Mouse (Mus musculus): ENCODE data around the gene Exoc3l4.
A peak's percentile ranks its signal among the peaks of the same experiment; 100 is the strongest.

The Exoc3l4 gene

DNA sequence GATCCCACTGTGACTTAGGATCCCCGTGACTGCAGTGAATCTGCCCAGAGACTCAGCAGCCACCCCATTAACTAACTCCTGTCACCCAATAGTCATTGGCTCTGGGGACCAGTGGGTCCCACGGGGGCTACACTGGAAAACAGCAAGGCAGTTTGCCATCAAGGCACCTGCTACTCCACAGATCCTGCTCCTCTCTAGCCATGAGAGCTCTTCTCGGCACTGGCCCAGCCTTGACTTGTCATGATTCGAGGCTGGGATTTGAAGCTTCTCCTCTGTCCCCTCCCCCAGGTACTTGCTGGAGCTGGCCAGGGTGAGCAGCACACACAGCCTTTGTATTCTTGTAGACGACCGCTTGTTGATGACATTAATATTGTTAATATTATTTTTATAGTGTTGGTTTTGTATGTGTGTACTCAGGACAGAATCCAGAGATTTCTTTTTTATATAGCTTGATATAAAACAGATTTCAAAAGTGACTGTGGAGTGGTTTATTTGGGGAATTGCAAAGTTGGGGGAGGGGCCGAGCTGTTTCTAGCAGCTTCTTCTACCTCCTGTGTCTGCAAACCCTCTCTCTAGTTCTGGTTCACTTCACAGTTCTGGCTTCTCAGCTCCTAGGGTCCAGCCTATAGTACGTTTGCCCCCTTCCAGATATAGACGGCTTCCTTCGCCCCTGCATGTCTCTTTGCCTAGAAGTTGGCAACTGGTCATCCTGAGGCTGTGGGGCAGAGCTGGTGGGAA is 37.9 kb downstream of the Exoc3l4 start:
- no peak for DNase-seq

DNA sequence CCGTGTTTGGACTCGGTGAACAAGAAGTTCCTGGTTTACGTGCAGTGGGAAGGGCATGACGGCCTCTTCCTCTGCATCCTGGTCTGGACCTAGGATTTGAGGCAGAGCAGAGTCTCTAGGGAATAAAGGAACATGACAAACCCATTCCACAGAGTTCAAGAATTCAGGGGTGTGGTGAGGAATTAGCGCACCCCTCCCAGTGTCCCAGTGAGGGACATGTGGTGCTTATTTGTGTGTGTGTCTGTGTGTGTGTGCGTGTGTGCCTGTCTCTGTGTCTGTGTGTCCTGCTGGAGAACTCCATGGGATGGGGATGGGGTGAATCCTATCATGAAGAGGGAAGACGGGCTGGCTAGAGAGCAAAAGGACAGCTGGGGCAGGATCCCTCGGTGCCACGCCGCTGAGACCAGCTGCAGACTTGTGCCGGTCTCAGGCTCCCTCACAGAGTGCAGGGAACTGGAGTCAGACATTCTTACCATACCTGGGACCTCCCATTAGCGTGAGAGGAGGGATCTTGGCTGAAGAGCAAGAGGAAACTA is 38.6 kb downstream of the Exoc3l4 start:
- no peak for DNase-seq

DNA sequence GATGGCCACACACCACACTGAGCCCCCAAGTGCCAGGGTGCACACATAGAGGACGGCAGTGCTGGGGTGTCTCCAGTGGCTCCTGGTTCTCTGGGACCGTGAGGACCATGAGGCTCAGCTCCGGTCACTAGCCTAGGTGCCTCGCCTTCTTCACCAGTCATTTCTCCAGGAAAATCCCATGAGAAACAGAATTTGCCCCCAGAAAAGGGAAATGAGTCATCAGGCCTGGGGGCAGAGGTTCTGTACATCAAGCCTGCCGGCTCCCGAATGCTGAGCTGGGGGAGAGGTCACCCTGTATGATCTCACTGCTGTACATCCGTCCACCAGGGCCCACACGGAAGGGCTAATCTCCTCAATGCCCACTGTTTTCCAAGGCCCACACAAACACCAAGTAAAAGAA is 39.0 kb downstream of the Exoc3l4 start:
- DNase-seq, result no peak

DNA sequence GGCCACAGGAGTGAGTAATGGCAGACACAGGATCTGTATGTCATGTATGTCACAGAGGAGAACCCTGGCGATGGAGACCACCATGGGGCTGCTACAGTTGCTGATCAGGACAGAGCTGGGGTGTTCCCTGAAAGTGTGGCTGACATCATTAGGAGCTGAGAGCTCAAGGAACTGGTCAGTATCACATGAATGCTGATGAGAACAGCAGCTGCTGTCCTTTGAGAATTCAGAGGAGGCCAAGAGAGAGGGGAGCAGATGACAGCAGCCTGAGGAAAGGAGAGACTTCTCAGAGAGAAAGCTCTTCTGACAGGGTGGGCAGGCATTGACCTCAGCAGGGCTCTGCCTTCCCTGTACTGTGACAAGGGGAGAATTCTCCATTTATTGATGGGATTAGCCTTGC is 40.9 kb downstream of the Exoc3l4 start:
- no peak for DNase-seq

DNA sequence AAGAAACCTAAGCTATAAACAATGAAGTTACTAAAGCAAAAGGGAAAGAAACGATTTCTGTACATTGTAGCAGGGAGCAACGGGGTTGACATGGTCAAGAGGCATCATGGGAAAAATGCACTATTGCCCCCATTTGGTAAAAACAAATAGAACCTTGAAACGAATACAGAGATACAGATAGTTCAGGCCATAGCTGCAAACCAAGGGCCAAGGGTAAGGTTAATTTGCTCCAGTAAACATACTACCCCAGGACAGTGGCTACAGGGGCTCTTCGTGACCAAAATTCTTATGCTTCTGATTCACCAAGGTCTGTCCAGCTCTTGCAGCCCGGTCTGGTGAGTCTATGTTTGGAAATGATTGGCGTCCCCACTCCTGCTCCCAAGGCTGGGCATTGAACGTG is 46.8 kb downstream of the Exoc3l4 start:
- no peak for DNase-seq

DNA sequence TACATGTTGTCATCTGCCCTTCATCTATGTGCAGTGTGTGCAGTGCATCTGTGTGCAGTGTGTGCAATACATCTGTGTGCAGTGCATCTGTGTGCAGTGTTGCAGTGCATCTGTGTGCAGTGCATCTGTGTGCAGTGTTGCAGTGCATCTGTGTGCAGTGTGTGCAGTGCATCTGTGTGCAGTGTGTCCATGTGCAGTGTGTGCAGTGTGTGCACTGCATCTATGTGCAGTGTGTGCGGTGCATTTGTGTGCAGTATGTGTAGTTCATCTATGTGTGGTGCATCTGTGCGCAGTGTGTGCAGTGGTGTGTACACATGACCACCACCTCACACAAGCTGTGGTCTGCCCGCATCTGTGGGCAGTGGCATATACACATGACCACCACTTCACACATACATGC is 49.6 kb downstream of the Exoc3l4 start:
- no peak for DNase-seq

DNA sequence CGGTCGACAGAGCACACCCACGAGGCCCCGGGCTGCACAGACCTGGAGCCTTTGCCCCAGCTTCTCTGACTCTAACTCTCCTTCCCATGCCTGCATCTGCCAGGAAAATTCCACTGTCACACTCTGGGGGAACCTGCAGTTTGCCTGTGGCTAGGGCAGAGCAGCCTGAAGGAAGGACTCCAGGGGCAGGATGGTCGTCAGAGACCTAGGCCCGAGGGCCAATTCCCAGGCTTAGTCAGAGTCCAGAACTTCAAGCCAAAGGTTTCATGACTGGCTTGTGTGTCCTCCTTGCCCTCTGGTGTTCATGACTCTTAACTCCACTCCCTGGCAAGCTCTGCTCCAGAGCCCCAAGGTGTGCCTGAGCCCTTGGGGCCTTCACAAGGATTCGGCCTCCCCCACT is 51.4 kb downstream of the Exoc3l4 start:
- no peak for DNase-seq

DNA sequence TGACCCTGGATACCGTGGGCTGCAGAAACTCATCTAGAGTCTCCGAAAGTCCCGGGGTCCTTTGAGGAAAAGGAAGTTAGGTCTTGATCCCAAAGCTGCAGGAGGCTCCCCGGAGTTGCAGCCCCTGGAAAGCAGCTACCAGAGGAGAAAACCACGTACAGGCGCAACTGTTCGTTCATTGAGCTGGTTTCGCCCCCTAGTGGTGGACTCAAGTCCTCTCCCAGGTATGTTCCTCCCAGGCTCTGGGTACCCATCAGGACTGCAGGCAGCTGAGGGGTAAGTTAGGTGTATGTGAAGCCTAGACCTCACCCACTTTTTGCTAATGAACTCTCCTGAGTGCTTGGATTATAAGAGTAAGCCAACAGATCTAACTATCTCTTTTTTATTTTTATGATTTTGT is 52.7 kb downstream of the Exoc3l4 start:
- peak; percentile 71 for DNase-seq

DNA sequence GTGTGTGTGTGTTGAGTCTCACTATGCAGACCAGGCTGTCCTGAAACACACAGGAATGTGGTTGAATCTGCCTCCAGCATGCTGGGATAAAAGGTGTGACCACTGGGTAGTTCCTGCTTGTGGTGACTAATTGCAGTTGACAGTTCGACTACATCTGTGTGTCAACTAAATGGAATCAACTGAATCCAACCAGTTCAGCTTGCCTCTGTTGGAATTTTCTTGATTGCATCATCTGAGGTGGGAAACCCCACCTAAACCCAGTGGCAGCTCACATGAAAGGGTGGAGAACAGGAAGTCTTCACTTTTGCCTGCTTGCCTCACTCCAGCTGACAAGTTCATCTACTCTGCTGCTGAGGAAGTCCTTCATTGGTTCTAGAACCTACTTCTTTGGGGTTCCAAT is 54.3 kb downstream of the Exoc3l4 start:
- DNase-seq, result no peak

DNA sequence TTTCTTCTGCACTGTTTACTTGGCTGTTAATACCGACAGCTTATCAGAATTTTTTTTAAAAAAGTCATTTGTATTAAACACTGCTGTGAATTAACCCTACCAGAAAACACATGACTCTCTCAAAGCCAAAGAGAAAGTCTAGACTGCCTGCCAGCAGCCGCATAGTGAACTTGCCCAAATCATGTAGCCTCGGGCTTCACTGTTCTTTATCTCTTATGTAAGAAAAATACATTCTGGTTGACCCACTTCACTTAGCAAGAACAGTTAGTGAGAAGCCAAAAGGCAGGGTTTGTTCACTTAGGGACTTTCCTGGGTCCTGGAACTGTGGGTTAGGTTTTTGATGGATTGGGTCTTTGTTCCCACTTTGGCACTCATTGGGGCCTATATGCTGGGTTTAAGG is 54.9 kb downstream of the Exoc3l4 start:
- DNase-seq, result no peak

DNA sequence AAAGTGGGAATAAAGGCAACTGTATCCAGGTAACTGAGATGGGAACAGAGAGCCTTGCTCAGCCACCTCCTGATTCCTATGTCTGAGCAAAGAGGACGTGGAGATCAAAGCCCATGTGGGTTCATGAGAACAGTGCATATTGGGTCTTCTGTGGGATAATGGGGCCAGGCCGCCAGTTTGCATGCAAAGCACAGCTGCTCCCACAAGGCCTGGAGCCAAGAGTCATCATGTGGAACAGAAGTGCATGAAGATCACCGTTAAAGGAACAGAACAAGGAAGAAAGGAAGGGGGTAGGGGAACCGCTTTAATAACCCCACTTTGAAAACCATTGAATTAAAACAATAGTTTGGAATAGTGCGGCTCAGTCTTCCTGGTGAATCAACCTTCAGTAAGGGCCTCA is 56.1 kb downstream of the Exoc3l4 start:
- no peak for DNase-seq

DNA sequence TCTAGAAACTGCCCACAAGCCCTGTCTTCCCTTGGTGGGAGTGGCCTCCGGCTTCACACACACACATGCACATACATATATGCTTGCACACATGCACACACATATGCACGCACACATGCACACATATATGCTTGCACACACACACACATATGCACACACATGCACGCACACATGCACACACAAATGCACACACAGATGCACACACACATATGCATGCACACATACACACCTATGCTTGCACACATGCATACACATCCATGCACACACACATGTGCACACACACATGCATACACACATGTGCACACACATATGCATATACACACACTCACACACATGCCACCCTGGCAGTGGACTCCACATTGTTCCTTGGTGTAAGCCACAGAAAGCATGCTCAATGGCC is 57.6 kb downstream of the Exoc3l4 start:
- DNase-seq, result no peak

DNA sequence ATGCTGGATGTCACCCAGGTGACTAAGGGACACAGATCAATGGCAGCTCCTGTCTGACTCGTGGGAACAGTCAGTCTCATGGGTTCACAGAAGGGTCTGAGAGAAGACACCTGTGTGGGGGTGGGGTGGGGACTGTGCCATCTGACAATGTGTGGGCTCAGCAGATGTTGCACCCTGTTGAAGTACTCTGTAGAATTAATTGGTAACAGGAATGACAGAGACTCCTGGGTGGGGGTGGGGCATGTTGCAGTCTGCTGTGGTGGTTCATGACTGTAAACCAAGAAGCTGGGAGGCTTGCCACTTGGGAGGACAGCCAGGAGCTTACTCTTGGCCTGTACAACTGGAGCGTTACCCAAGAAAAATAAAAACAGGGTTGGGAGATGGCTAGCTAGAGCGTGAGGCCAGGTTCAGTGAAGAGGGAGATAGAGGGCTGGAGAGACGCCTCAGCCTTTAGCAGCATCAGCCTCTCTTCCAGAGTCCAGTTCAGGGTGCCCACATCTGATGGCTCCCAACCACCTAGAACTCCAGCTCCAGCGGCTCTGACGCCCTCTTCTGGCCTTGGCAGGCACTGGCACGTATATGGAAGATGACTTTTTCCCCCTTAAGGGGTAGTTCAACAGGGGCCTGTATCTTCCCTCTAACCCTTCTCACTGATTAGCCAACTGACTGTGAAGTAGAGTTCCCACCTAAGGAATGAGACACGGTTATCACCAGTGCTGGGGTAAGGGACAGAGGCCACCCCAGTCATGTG is 58.3 kb downstream of the Exoc3l4 start:
- peak in 1 of 2 experiments; percentile 22 for DNase-seq

DNA sequence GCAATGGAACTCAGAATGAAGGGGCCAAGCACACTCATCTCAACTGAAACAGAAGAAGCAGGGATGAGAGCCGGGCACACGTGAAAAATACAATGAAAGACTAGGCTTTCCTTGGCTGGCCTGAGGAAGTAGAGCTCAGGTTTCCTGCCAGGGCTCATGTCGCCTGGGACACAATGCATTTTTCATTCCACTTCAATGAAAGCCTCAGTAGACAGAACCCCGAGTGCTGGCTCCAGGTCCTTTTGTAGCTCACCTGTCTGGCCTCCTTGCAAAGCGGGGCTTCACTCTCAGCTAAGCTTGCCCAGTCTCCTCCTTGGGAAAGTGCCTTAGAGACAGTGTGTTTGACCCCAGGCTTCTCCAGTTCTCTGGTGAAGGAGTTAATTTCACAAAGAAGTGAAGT is 62.1 kb downstream of the Exoc3l4 start:
- no peak for DNase-seq

DNA sequence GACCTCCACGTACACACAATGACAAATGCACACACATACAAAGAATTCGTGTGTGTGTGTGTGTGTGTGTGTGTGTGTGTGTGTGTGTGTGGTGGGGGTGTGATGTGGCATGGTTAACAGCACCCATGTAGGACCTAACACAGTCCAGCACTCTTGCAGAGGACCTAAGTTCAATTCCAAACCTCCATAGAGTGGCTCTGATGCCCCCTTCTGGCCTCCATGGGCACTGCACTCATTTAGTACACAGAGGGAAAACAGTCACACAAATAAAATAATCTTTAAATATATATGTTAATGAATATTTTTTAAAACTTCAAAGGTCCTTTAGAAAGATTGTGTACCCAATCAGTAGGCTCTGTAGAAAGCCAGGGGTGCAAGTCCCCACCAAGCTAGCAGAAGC is 63.1 kb downstream of the Exoc3l4 start:
- peak; percentile 37 to 39 for DNase-seq

Measured in cerebellum, postnatal 36 days (tissue).